Mouse (Mus musculus): ENCODE measurements at regions not wholly inside any gene's neighbourhood (a gene's known extent, or its start where the extent isn't known, plus 50 kb on each side); places are given as distances from the start of the nearest gene placed in this dataset.
"Not testable (repeated sequence)": the region's sequence is repeated elsewhere in the genome, so short reads cannot be mapped to it uniquely, and the experiment has no call there.

DNA sequence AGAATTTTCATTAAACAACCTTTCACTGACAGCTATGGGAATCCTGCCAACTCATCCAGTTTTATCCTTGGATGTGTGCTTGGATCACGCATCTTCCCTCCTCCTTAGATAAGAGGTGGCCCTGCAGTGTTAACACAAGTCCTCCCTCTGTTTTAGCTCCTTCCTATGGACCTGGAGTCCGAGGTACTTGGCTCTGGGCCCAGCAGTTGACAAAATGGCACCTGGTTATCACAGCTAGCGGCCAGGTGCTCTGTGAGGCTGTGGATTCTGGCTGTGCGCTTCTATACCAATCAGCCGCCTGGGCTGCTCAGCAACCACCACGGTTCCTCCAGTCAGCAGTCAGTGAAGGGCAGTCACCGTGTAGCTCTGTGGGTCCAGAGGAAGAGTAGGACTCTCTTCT is 157.4 kb downstream of the Prdm2 start:
- peak; percentile 17 for DNase-seq

- DNase-seq: no peak
Measured at GRCm38 (mm10) chr4:143053029-143053428, 159.8 kb downstream of the Prdm2 start.

DNA sequence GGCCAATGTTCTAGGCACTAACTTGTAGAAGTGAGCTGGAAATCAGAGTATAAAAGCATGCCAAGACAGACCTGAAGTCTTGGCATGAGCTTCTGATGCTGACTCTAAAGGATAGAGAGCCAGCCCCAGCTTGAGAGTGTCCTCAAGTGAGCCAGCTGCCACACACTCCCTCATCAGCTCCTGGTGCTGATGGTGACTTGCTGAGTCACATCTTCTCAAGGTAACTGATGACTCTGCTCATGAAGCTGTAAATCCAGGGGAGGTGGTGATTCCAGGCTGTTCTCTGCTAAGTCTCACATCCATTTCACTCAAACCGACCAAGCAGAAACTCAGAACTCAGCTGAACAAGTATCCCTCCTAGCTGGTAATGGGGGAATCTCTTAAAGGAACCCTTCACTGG is 161.6 kb downstream of the Prdm2 start:
- no peak for DNase-seq

- no peak for DNase-seq
Measured at GRCm38 (mm10) chr4:143045245-143045644, 167.6 kb downstream of the Prdm2 start.

GRCm38 (mm10) chr4:143042806-143043205 is 170.0 kb downstream of the Prdm2 start:
- DNase-seq: peak; percentile 54

DNA sequence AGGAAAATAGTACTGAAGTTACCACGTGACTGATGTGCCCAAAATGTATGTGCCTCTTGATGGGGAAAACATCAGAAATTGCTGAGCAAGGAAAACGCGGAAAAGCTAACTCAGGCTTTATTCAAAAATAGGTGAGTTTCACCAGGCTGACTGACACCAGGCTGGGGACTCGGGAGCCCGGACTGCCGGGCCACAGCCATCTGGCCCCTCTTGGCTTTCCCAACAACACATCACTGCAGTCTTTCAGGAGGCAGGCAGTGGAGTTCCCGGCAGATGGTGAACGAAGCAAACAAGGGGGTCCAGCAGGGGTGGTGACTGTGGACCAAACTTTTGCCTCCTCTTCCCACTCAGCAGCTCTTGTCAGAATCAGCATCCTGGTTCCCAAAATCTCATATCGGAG is 174.2 kb downstream of the Prdm2 start:
- no peak for DNase-seq

GRCm38 (mm10) chr4:143036704-143037103 is 176.1 kb downstream of the Prdm2 start:
- DNase-seq: no peak

DNA sequence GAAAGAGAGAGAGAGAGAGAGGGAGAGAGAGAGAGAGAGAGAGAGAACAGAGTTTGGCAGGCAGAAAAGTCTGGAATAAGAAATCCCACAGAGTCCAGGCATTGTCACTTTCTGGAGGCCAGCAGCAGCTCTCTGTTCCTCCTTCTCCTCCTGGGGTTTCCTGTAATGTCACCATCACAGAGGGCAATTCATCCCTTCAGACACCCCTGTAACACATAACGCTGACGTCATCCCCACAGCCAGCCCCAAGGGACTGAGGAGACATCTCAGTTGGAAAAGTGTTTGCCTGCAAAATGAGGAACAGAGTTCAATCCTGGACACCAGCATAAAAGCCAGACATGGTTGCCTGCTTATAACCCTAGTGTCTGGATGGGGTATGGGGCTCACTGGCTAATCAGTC is 177.7 kb downstream of the Prdm2 start:
- not testable (repeated sequence) for DNase-seq

- not testable (repeated sequence) for DNase-seq
Measured at GRCm38 (mm10) chr4:143034324-143034723, 178.5 kb downstream of the Prdm2 start.

GRCm38 (mm10) chr4:143029813-143030212 is 183.0 kb downstream of the Prdm2 start:
- DNase-seq: not testable (repeated sequence)

DNA sequence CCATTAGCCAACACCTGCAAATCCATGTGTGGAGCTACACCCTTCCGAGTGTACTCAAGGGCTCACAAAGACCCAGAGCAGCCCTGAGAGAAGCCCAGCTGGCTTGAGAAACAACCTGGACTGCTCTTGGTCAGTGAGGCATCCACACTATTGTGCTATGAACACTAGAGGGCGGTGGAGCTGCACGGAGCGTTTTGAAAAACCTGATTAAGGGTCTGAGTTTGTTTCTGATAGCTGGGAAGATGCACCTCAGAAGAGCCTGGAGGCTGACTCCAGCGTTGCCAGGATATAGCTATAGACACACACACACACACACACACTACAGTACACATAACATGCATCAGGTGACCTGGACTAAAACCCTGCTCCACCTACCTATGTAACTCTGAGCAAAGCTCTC is 185.5 kb downstream of the Prdm2 start:
- peak; percentile 28 for DNase-seq

GRCm38 (mm10) chr4:143021242-143021881 is 191.4 kb downstream of the Prdm2 start:
- DNase-seq: peak; percentile 51

- DNase-seq: no peak
Measured at GRCm38 (mm10) chr4:143020658-143021057, 192.1 kb downstream of the Prdm2 start.

- DNase-seq: no peak
Measured at GRCm38 (mm10) chr4:143012900-143013299, 199.9 kb downstream of the Prdm2 start.

- no peak for DNase-seq
Measured at GRCm38 (mm10) chr4:143001961-143002360, 210.8 kb downstream of the Prdm2 start.

DNA sequence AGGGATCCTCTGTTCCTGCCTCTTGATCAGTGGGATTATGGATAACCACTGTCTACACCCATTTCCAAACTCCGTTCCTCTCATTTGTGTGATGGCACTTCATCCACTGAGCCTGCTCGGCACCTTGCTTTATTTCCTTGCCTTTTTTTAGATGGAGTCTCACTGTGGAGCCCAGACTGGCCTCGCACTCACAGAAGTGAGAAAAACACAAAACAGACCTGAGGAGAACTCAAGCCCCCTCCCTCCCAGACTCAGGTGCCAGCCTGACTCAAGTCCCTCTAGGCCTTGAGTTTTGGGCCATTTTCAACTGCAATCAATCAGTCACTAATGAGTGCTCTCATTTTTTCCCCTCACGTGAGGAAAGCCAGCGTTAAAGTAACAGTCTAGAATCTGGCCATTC is 211.3 kb downstream of the Prdm2 start:
- DNase-seq: no peak

- DNase-seq: no peak
Measured at GRCm38 (mm10) chr4:142996406-142996805, 216.4 kb downstream of the Prdm2 start.

- DNase-seq: no peak
Measured at GRCm38 (mm10) chr4:142991401-142991800, 221.4 kb downstream of the Prdm2 start.

- DNase-seq: no peak
Measured at GRCm38 (mm10) chr4:142989175-142989574, 223.6 kb downstream of the Prdm2 start.

- DNase-seq: no peak
Measured at GRCm38 (mm10) chr4:142983295-142983624, 229.5 kb downstream of the Prdm2 start.

DNA sequence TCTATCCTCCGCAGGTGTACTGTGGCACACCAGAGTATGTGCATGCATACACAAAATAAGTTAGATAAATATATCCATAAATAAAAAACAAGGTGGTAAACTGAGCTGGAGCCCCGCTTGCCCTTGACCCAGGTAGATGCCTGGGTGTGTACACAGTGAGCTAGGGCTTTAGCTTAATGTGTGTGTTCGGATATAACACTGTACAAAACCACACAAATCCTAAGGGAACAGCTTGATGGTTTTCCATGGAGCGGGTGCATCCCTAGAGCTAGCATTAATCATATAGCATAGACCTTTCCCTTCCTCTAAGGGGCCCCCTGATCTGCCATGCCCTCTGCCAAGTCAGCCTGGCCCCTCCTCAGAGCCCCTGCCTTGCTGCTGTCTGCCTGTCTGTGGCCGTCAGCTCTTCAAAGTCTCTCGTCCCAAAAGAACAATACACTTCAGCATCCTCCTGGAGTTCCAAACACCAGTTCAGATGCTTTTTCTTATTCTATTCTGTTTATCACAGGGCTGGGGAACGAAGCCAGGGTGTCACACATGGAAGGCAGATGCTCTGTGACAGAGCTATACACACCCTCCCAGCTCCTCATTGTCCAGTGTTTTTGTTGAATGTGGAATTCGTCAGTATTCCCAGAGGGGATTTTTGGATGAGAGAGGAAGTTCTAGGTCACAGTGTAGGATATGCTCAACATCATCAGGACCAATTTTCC is 230.1 kb downstream of the Prdm2 start:
- DNase-seq: no peak

- no peak for DNase-seq
Measured at GRCm38 (mm10) chr4:142975620-142976019, 237.2 kb downstream of the Prdm2 start.

GRCm38 (mm10) chr4:142970040-142970439 is 242.8 kb downstream of the Prdm2 start:
- no peak for DNase-seq

GRCm38 (mm10) chr4:142967604-142968003 is 245.2 kb downstream of the Prdm2 start:
- no peak for DNase-seq

All from cerebellum, adult 11 months (tissue).